Mouse (Mus musculus) urinary bladder, postnatal 25 days (tissue): ENCODE results near the gene Ahnak.
"Not testable (repeated sequence)": the region's sequence is repeated elsewhere in the genome, so short reads cannot be mapped to it uniquely, and the experiment has no call there.

ENCODE experiments used
- DNase-seq: peaks from one replicate; pipeline ENCODE4 v3.0.0; 2022; ENCODE audit warnings: low spot score

Ahnak gene

GRCm38 (mm10) chr19:8972491-8972890, 16.6 kb upstream of the Ahnak start:
- DNase-seq = not testable (repeated sequence)

GRCm38 (mm10) chr19:8974638-8975037, 14.4 kb upstream of the Ahnak start:
- no peak for DNase-seq

- DNase-seq = no peak
Measured at GRCm38 (mm10) chr19:8975491-8975890, 13.6 kb upstream of the Ahnak start.

GRCm38 (mm10) chr19:8976535-8976934, 12.5 kb upstream of the Ahnak start:
- no peak for DNase-seq

- DNase-seq = no peak
Measured at GRCm38 (mm10) chr19:8980771-8981170, 8.3 kb upstream of the Ahnak start.

GRCm38 (mm10) chr19:8981450-8982168, 7.5 kb upstream of the Ahnak start:
- DNase-seq = no peak

GRCm38 (mm10) chr19:8982303-8983149, 6.6 kb upstream of the Ahnak start:
- no peak for DNase-seq

- DNase-seq = no peak
Measured at GRCm38 (mm10) chr19:8983150-8983650, 5.9 kb upstream of the Ahnak start.

- DNase-seq = no peak
Measured at GRCm38 (mm10) chr19:8984255-8984868, 4.7 kb upstream of the Ahnak start.

- DNase-seq = no peak
Measured at GRCm38 (mm10) chr19:8985891-8986290, 3.2 kb upstream of the Ahnak start.

- DNase-seq = no peak
Measured at GRCm38 (mm10) chr19:8987816-8988215, 1.3 kb upstream of the Ahnak start.

- no peak for DNase-seq
Measured at GRCm38 (mm10) chr19:8988346-8989065, 578 bp upstream of the Ahnak start.

- peak; percentile 96 for DNase-seq
Measured at GRCm38 (mm10) chr19:8989567-8990431, 715 bp downstream of the Ahnak start.

- no peak for DNase-seq
Measured at GRCm38 (mm10) chr19:8990432-8991102, 1.5 kb downstream of the Ahnak start.

GRCm38 (mm10) chr19:8991245-8991870, 2.3 kb downstream of the Ahnak start:
- no peak for DNase-seq

GRCm38 (mm10) chr19:8991871-8992735, 3.0 kb downstream of the Ahnak start:
- peak; percentile 51 for DNase-seq

- DNase-seq = peak; percentile 81
Measured at GRCm38 (mm10) chr19:8992769-8993624, 3.9 kb downstream of the Ahnak start.

- DNase-seq = no peak
Measured at GRCm38 (mm10) chr19:8993625-8993912, 4.5 kb downstream of the Ahnak start.
